Mouse (Mus musculus) left cerebral cortex, postnatal 4 days (tissue): ENCODE data around the gene Pced1a. TPM values are rescaled to one million over a fixed set of nuclear protein-coding genes. Genes with fewer than 3 reads are reported as not detected.
"Not testable (repeated sequence)": the region's sequence is repeated elsewhere in the genome, so short reads cannot be mapped to it uniquely, and the experiment has no call there.

Experiments used
- DNase-seq: peaks from one replicate; pipeline ENCODE4 v3.0.0-alpha.2; 2022
- intact Hi-C: fragments of 180-260 bp; cut with DNase I; formaldehyde crosslinking; loops from one replicate; pipeline ENCODE4 v1.15.1; 2025
- total RNA-seq, 2 experiments: library from RNA; stranded (reverse); gene quantifications; 2 replicates each; pipeline ENCODE4 v1.2.3; 2021

Gene Pced1a
- total RNA-seq, 2 experiments from 2014 or later: 31.7 to 33.2 TPM

GRCm38 (mm10) chr2:130397186-130397985 is 27.1 kb downstream of the Pced1a start, which contains the start of gene Cpxm1:
Gene Cpxm1, minus strand, starts transcription at chr2:130397574.
- peak; percentile 36 for DNase-seq
- intact Hi-C loops: no loop called here

GRCm38 (mm10) chr2:130395696-130396095 is 28.8 kb downstream of the Pced1a start:
- DNase-seq: no peak
- intact Hi-C loops: no loop called here

- no peak for DNase-seq
- intact Hi-C loops: no loop called here
These were observed 31.7 kb downstream of the Pced1a start for GRCm38 (mm10) chr2:130392836-130393235.

DNA sequence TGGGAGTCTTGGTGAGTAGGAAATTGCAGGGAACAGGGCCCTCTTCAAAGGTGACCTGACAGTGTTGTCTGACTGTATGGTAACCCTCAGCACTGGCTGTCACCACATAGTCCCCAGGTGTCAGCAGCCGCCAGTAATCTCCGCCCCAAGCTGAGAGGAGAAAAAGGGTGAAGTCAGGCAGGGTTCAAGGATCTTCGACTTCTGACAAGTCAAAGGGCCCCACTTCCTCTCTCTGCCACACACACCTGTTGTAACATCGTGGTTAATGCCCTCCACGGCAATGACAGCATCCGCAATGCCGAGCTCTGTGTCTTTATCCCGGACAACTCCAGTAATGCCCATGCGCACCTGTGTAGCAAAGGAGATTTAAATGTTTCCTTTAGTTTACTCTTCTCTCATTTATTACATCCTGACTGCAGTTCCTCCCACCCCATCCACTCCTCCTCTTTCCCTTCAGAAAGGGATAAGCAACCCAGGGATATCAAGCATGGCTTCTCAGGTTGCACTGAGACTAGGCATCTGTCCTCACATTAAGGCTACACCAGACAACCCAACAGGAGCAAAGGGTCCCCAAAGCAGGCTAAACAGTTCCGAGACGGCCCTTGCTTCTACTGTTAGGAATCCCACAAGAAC is 33.4 kb downstream of the Pced1a start:
- intact Hi-C loops: no loop called here
- DNase-seq: no peak

DNA sequence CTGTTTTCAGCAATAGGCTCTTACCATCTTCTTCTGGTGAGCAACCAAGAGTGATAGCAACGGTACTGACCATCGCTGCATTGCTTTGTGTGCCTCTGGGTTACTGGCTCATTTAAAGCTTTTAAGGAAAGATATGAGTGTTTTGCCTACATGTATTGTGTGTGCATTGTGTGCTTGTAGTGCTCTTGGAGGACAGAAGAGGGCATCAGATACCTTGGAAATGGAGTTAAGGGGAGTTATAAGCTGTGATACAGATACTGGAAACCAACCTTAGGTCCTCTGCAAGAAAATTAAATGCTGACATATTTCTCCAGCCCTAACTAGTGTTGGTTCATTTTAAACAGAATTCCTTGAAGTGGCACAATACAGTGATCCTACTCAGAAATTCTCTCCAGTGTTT is 35.7 kb downstream of the Pced1a start:
- no peak for DNase-seq
- intact Hi-C loops: no loop called here

GRCm38 (mm10) chr2:130386212-130386611 is 38.3 kb downstream of the Pced1a start:
- intact Hi-C loops: no loop called here
- no peak for DNase-seq

DNA sequence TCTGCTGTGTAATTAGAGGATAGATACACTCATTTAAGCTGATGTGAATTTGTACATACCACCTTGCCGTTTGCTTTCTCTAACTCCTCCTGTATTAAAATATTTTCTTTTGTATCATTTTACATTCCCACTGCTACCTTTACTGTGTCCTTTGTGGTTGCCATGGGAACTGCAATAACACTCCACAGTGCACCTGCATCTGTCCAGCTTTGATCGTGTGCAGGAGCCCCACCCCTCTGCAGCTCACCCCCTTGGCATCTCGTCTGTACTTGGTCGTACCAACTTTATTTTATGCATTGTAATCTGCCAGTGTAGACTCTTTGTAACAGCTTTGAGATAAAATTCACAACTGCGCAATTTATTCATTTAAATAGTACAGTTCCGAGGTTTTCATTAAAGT is 40.6 kb downstream of the Pced1a start:
- DNase-seq: no peak
- intact Hi-C loops: no loop called here

DNA sequence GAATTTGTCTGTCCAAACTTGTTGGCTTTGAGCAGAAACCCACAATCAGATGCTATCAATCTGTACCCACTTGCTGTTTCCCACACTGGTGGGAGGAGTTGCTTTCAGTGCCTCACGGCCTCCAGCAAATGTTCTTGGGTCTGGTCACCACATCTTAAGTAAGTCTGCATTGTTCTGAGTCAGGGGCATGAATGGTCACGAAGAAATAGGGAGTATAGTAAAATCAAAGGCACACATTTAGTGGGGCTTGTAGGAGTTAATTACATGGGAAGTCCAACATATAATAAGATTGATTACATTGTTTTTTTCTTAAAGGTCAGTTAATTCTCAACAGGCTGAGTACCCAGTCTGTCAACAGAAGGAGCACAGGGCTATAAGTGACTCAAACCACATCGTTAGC is 41.3 kb downstream of the Pced1a start:
- intact Hi-C loops: no loop called here
- DNase-seq: no peak

- intact Hi-C loops: no loop called here
- peak; percentile 15 for DNase-seq
These were observed 49.5 kb downstream of the Pced1a start for GRCm38 (mm10) chr2:130374951-130375350.

DNA sequence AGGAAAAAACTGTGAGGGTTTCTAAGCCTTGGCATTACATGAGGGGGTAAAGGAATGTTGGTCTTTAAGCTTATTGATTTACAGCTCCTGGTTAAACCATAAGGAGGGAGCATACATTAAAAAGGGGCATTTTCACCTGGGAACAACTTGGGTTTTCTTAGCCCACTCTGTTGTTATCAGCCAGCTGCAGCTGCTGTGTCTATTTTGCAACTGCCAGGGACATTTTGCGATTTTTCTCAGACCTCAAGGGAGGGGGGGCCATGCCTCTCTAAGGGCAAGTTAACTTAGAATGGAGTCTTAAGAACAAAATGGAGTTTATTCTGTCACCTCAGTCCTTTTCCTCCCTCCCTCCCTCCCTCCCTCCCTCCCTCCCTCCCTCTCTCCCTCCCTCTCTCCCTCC is 51.5 kb downstream of the Pced1a start:
- DNase-seq, intact Hi-C loops: not testable (repeated sequence)

GRCm38 (mm10) chr2:130367386-130367785 is 57.1 kb downstream of the Pced1a start:
- no peak for DNase-seq
- intact Hi-C loops: no loop called here

Other genes starting within 250 kb of the Pced1a start
- 100 to 1,000 TPM; 131 to 148 TPM for gene Snrpb, start 245.3 kb downstream of the Pced1a start, total RNA-seq
- gene Tmc2, start 229.5 kb downstream of the Pced1a start, total RNA-seq: not detected
- 100 to 1,000 TPM; 187 to 188 TPM for gene Nop56, start 150.3 kb downstream of the Pced1a start, total RNA-seq
- 100 to 1,000 TPM; 143 to 150 TPM for gene Idh3b, start 140.2 kb downstream of the Pced1a start, total RNA-seq
- 10 to 100 TPM; 11.7 to 16.5 TPM for gene Ebf4, start 129.5 kb downstream of the Pced1a start, total RNA-seq
- 10 to 100 TPM; 25.2 to 26.4 TPM for gene Cpxm1, start 27.1 kb downstream of the Pced1a start, total RNA-seq
- gene Gm28372, start 19.5 kb downstream of the Pced1a start, total RNA-seq: not detected
- not detected for gene 1700020A23Rik, start 19.4 kb downstream of the Pced1a start, total RNA-seq
- gene Tmem239, start 18.2 kb downstream of the Pced1a start, total RNA-seq: not detected
- gene Vps16, start 362 bp downstream of the Pced1a start, total RNA-seq: 100 to 1,000 TPM in 1 of 2 experiments, 10 to 100 TPM in 1; 96.4 to 113 TPM
- 100 to 1,000 TPM; 243 to 247 TPM for gene Ptpra, start 25.6 kb upstream of the Pced1a start, total RNA-seq
- 10 to 100 TPM; 56.6 to 60.0 TPM for gene Mrps26, start 139.0 kb upstream of the Pced1a start, total RNA-seq
- gene Oxt, start 151.5 kb upstream of the Pced1a start, total RNA-seq: 1 to 10 TPM in 1 of 2 experiments, under 1 TPM in 1; 0.88 to 1.0 TPM
- 10 to 100 TPM in 1 of 2 experiments, 1 to 10 TPM in 1; 2.1 to 21.1 TPM for gene Avp, start 157.9 kb upstream of the Pced1a start, total RNA-seq
- 1 to 10 TPM; 7.8 to 9.7 TPM for gene Fastkd5, start 205.3 kb upstream of the Pced1a start, total RNA-seq
- gene Ubox5, start 205.3 kb upstream of the Pced1a start, total RNA-seq: 1 to 10 TPM; 8.8 to 9.1 TPM
- 10 to 100 TPM; 29.0 to 34.9 TPM for gene Lzts3, start 218.1 kb upstream of the Pced1a start, total RNA-seq
- gene Ddrgk1, start 240.0 kb upstream of the Pced1a start, total RNA-seq: 10 to 100 TPM; 56.3 to 68.9 TPM
- gene Itpa, start 242.9 kb upstream of the Pced1a start, total RNA-seq: 10 to 100 TPM; 48.3 to 48.7 TPM